Mouse (Mus musculus) left cerebral cortex, adult 2 months (tissue): Measurements from ENCODE around the gene Zfp330. TPM values are rescaled to one million over a fixed set of nuclear protein-coding genes. Genes with fewer than 3 reads are reported as not detected.

Experiments used
- DNase-seq, 2 experiments: peaks; one replicate each; pipeline ENCODE4 v3.0.0; 2021 to 2022; ENCODE audit warnings: low spot score in 2 of 2, mixed read lengths in 1 of 2; ENCODE audit errors: extremely low spot score in 1 of 2
- H3K27ac ChIP-seq: fragments of 200-600 bp; 2 replicates; pipeline ENCODE4 v1.8.1; 2022
- H3K4me3 ChIP-seq: fragments of 200-600 bp; 2 replicates; pipeline ENCODE4 v1.8.1; 2022
- CTCF ChIP-seq: fragments of 200-600 bp; IDR thresholded peaks from 2 replicates; pipeline ENCODE4 v1.8.1; 2022; ENCODE audit warnings: antibody characterized with exemption, mild to moderate bottlenecking, moderate library complexity
- intact Hi-C: fragments of 180-260 bp; cut with DNase I; formaldehyde crosslinking; loops from one replicate; pipeline ENCODE4 v1.15.1; 2025
- long read RNA-seq, 2 experiments: library from polyadenylated mRNA; stranded (forward); transcript quantifications; one replicate each; pipeline ENCODE4 v2.0.0; 2021; ENCODE audit warnings: borderline mapping rate in 2 of 2
- total RNA-seq, 2 experiments: library from RNA; stranded (reverse); gene quantifications; 2 replicates each; pipeline ENCODE4 v1.2.3; 2021

The Zfp330 gene
- 10 to 100 TPM; 32.9 to 35.7 TPM for total RNA-seq
- long read RNA-seq, experiment 1, transcript Zfp330-201 (10 exons, 1,675 nt): major isoform, 15 of 27 reads
- long read RNA-seq, experiment 1, partial matches to known transcripts: 2 of 27 reads
- long read RNA-seq, experiment 1, other reads (novel, unspliced or antisense): 10 of 27 reads
- long read RNA-seq, experiment 2, transcript Zfp330-201 (10 exons, 1,675 nt): major isoform, 15 of 29 reads
- long read RNA-seq, experiment 2, partial matches to known transcripts: 3 of 29 reads
- long read RNA-seq, experiment 2, other reads (novel, unspliced or antisense): 11 of 29 reads

DNA sequence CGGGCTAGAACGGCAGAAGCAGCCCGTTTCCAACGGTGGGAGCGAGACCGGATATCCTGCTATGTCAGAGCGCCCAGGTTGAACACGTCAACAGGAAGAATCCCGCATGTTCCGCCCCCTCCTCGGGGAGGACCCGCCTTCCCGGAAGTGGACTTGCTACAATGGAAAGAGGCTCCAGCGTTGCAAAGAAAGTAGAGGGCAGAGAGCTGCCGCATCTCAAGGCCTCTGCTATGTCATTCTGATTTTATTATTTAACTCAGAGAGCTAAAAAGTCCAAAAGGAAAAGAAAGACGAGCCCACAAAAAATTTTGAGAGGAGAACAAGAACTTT, at the start of gene Zfp330:
Gene Zfp330, minus strand, starts transcription at position 68 of the 330 bp plus-strand sequence.
- Histone ChIP-seq H3K4me3 (peak within 1 kb of the TSS; percentile 95), H3K27ac (peak within 1 kb of the TSS; percentile 74)
- intact Hi-C loops: loop anchor here (1.0 to 5.0 kb wide), 3 partner anchors 68 to 1759 kb away; no protein-coding TSS in a partner anchor
- peak; percentile 89 to 90 for DNase-seq
- no peak for TF ChIP-seq CTCF

DNA sequence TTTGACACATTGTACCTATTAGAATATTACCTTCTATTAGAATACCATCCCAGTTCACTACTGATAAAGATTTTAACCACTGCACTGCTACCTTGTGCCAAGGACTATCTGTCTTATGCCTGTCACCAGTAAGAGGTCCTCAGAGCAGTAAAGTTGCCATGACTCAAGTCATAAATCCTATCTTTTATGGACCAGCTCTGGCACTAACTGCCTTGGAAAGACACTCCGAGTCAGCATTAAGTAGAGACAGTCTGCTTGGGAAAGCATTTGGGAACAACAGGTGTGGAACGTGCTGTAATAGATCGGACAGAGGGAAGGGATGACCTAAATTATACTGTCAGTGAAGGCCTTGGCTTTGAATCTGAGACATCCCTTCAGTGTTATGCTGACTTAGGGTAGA, 4.0 kb upstream of the Zfp330 start:
- DNase-seq: no peak
- Histone ChIP-seq H3K27ac (no peak overlapping the region), H3K4me3 (no peak overlapping the region)
- intact Hi-C loops: no loop called here
- TF ChIP-seq CTCF: no peak

GRCm38 (mm10) chr8:82777406-82777805, 3.4 kb upstream of the Zfp330 start:
- intact Hi-C loops: no loop called here
- no peak for TF ChIP-seq CTCF
- H3K27ac ChIP-seq: no peak overlapping the region
- DNase-seq: no peak
- H3K4me3 ChIP-seq: no peak overlapping the region

DNA sequence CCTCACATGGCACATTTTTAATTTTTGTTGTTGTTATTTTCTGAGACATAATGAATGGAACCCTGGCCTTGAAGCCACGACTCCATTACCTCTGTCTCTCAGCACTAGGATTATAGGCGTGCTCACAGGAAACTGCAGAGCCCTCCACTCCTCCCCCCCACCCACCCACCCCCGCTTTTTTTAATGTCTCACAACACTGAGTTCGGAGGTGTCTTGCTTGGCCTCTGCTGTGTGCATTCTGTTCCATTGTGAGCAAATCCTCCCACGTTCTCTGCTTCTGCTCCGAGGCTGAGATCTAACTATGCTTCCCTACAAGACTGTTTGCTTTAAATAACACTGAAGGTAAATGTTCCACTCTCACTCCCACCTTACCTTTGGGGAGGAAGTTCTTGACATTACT, 522 bp upstream of the Zfp330 start:
- intact Hi-C loops: loop anchor here (1.0 to 5.0 kb wide), 3 partner anchors 68 to 1759 kb away; no protein-coding TSS in a partner anchor
- DNase-seq: peak in 1 of 2 experiments; percentile 20
- H3K27ac ChIP-seq: peak overlapping the region; percentile 74
- H3K4me3 ChIP-seq: peak overlapping the region; percentile 95
- no peak for TF ChIP-seq CTCF

- Histone ChIP-seq H3K4me3 (peak overlapping the region; percentile 95), H3K27ac (peak overlapping the region; percentile 74)
- no peak for DNase-seq
- no peak for TF ChIP-seq CTCF
- intact Hi-C loops: loop anchor here (1.0 to 5.0 kb wide), 3 partner anchors 69 to 1758 kb away; no protein-coding TSS in a partner anchor
Measured at GRCm38 (mm10) chr8:82773332-82774092, 448 bp downstream of the Zfp330 start.

- Histone ChIP-seq H3K27ac (no peak overlapping the region), H3K4me3 (no peak overlapping the region)
- DNase-seq: no peak
- intact Hi-C loops: loop anchor here (5.0 kb wide), 1 partner anchor 71 kb away; no protein-coding TSS in a partner anchor
- no peak for TF ChIP-seq CTCF
Measured at GRCm38 (mm10) chr8:82770886-82771285, 3.1 kb downstream of the Zfp330 start.

DNA sequence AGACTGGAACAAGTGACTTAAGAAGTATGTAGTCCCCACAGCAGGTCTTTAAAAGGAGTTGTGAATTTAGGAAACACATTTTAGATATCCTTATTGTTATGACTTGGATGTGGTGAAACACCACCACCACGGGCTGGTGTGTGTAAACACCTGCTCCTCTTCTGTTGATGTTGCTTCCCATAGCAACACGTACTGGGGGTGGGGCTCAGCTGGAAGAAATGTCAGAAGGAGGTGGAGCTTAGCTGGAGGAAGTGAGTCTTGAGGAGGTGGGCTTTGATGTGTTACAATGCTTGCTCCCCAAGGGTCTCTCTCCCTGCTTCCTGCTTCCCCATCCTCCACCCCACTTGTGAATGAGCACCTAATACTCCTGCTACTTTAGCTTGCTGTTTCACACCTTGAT, 14.9 kb downstream of the Zfp330 start:
- intact Hi-C loops: no loop called here
- DNase-seq: no peak
- no peak for TF ChIP-seq CTCF
- Histone ChIP-seq H3K4me3 (no peak overlapping the region), H3K27ac (no peak overlapping the region)

DNA sequence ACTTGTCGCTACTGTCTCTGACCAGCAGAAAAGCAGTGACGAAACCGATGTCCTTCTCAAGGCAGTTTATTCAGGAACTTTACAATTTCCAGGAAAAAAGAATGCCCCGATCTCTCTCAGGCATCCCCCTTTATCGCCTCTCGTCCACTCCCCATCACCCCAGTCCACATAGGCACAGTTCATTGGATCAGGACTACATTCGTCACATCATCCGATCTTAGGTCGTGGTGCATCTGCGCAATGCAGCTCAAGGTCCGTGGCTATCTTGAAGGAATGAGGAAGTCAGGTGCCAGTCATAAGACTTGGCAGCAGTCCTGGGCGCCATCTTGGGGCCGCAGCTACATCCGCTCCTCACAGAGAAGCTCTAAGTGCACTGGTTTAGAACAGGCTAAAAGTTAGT, 19.0 kb downstream of the Zfp330 start:
- Histone ChIP-seq H3K27ac (no peak overlapping the region), H3K4me3 (no peak overlapping the region)
- no peak for TF ChIP-seq CTCF
- intact Hi-C loops: no loop called here
- DNase-seq: no peak

DNA sequence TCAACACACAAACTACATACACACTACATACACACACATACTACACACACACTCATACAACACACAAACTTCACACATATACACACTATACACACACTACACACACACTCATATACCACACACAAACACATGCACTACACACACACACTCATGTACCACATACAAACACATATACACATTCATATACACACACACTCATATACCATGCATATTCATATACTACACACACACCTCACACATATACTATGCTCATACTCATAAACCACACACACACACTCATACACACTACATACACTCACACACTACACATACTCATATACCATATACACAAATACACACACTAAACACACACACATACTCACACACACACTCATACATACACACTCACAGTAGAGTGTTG, 27.3 kb downstream of the Zfp330 start:
- DNase-seq: no peak
- no peak for TF ChIP-seq CTCF
- Histone ChIP-seq H3K27ac (no peak overlapping the region), H3K4me3 (no peak overlapping the region)
- intact Hi-C loops: loop anchor here (5.0 kb wide), 1 partner anchor 1994 kb away; no protein-coding TSS in a partner anchor

- DNase-seq: peak; percentile 68 to 69
- TF ChIP-seq CTCF: peak; percentile 93
Measured at GRCm38 (mm10) chr8:82743905-82744904, 29.8 kb downstream of the Zfp330 start.

More at GRCm38 (mm10) chr8:82743905-82744904, 29.8 kb downstream of the Zfp330 start:
- Histone ChIP-seq H3K27ac (no peak overlapping the region), H3K4me3 (no peak overlapping the region)
- intact Hi-C loops: loop anchor here (2.0 to 5.0 kb wide), 5 partner anchors 397 to 1732 kb away; partner anchors contain the start of gene Usp38

Other genes starting within 250 kb of the Zfp330 start
- gene Rnf150, start 89.2 kb upstream of the Zfp330 start, total RNA-seq: 10 to 100 TPM; 48.5 to 48.8 TPM